Mouse (Mus musculus) cerebellum, postnatal 36 days (tissue): ENCODE measurements around the gene Tpmt.

Experiments
- DNase-seq, 2 experiments: peaks; one replicate each; pipeline ENCODE4 v3.0.0; 2021 to 2022; ENCODE audit warnings: mixed read lengths in 2 of 2

The Tpmt gene

GRCm38 (mm10) chr13:46975930-46976329 lies 68.6 kb downstream of the Tpmt start:
- no peak for DNase-seq

GRCm38 (mm10) chr13:46975031-46975551 lies 69.4 kb downstream of the Tpmt start:
- no peak for DNase-seq
